Mouse (Mus musculus): ENCODE results near the gene Edem1. TPM values are rescaled to one million over a fixed set of nuclear protein-coding genes. Genes with fewer than 3 reads are reported as not detected.

Gene Edem1
- polyA plus RNA-seq, 1 experiment from 2014 or later: 23.9 TPM

GRCm38 (mm10) chr6:108895976-108896375, 67.5 kb downstream of the Edem1 start:
- DNase-seq (ENCODE audit: low spot score) (no peak), ATAC-seq (replicated peaks; ENCODE audit: low FRiP score, low read depth) (no peak)
- no peaks in the 10 kb centered on the region for H3K27me3 ChIP-seq (ENCODE audit: insufficient read depth, low read length)
- no peaks in the 10 kb centered on the region for H3K4me1 ChIP-seq (replicated peaks; ENCODE audit: insufficient read depth, low read length)
- no peaks in the 10 kb centered on the region for H3K36me3 ChIP-seq (ENCODE audit: insufficient read depth, low read length)
- H3K9ac ChIP-seq (ENCODE audit: low read depth, low read length): no peak overlapping the region
- H3K4me2 ChIP-seq (ENCODE audit: low read length): no peak overlapping the region
- no peak overlapping the region for H3K4me3 ChIP-seq (replicated peaks; ENCODE audit: low read depth, low read length)
- no peaks in the 10 kb centered on the region for H3K9me3 ChIP-seq (replicated peaks; ENCODE audit: low read length)
- WGBS: 89% methylated on average over 3 of the region's 3 CpGs
- TF ChIP-seq CTCF (IDR thresholded peaks at IDR 0.05; ENCODE audit: low read depth): no peak
- no peak overlapping the region for H3K27ac ChIP-seq

GRCm38 (mm10) chr6:108896525-108897087, 68.2 kb downstream of the Edem1 start:
- H3K9me3 ChIP-seq (replicated peaks; ENCODE audit: low read length): no peaks in the 10 kb centered on the region
- no peak for ATAC-seq (replicated peaks; ENCODE audit: low FRiP score, low read depth)
- no peaks in the 10 kb centered on the region for H3K36me3 ChIP-seq (ENCODE audit: insufficient read depth, low read length)
- no peak overlapping the region for H3K27ac ChIP-seq
- H3K27me3 ChIP-seq (ENCODE audit: insufficient read depth, low read length): no peaks in the 10 kb centered on the region
- 77% methylated on average over 8 of the region's 8 CpGs for WGBS
- DNase-seq (ENCODE audit: low spot score): no peak
- H3K4me2 ChIP-seq (ENCODE audit: low read length): no peak overlapping the region
- TF ChIP-seq CTCF (IDR thresholded peaks at IDR 0.05; ENCODE audit: low read depth): no peak
- H3K4me1 ChIP-seq (replicated peaks; ENCODE audit: insufficient read depth, low read length): no peaks in the 10 kb centered on the region
- no peak overlapping the region for H3K9ac ChIP-seq (ENCODE audit: low read depth, low read length)
- H3K4me3 ChIP-seq (replicated peaks; ENCODE audit: low read depth, low read length): no peak overlapping the region

- WGBS: 73% methylated on average over 2 of the region's 2 CpGs
- H3K9ac ChIP-seq (ENCODE audit: low read depth, low read length): no peak overlapping the region
- no peak for ATAC-seq (replicated peaks; ENCODE audit: low FRiP score, low read depth)
- no peak overlapping the region for H3K4me3 ChIP-seq (replicated peaks; ENCODE audit: low read depth, low read length)
- H3K36me3 ChIP-seq (ENCODE audit: insufficient read depth, low read length): no peaks in the 10 kb centered on the region
- no peaks in the 10 kb centered on the region for H3K27me3 ChIP-seq (ENCODE audit: insufficient read depth, low read length)
- no peaks in the 10 kb centered on the region for H3K9me3 ChIP-seq (replicated peaks; ENCODE audit: low read length)
- no peak for TF ChIP-seq CTCF (IDR thresholded peaks at IDR 0.05; ENCODE audit: low read depth)
- no peak overlapping the region for H3K27ac ChIP-seq
- no peak overlapping the region for H3K4me2 ChIP-seq (ENCODE audit: low read length)
- H3K4me1 ChIP-seq (replicated peaks; ENCODE audit: insufficient read depth, low read length): no peaks in the 10 kb centered on the region
- no peak for DNase-seq (ENCODE audit: low spot score)
Observed at GRCm38 (mm10) chr6:108899231-108899630, 70.8 kb downstream of the Edem1 start.

- DNase-seq (ENCODE audit: low spot score) (no peak), ATAC-seq (replicated peaks; ENCODE audit: low FRiP score, low read depth) (no peak)
- Histone ChIP-seq H3K9ac (ENCODE audit: low read depth, low read length) (no peak overlapping the region), H3K9me3 (replicated peaks; ENCODE audit: low read length) (no peaks in the 10 kb centered on the region), H3K4me3 (replicated peaks; ENCODE audit: low read depth, low read length) (no peak overlapping the region), H3K27ac (no peak overlapping the region), H3K27me3 (ENCODE audit: insufficient read depth, low read length) (no peaks in the 10 kb centered on the region), H3K4me2 (ENCODE audit: low read length) (no peak overlapping the region), H3K36me3 (ENCODE audit: insufficient read depth, low read length) (no peaks in the 10 kb centered on the region), H3K4me1 (replicated peaks; ENCODE audit: insufficient read depth, low read length) (no peaks in the 10 kb centered on the region)
- no peak for TF ChIP-seq CTCF (IDR thresholded peaks at IDR 0.05; ENCODE audit: low read depth)
Observed at GRCm38 (mm10) chr6:108902124-108902523, 73.7 kb downstream of the Edem1 start.

GRCm38 (mm10) chr6:108903280-108903679, 74.8 kb downstream of the Edem1 start:
- no peak overlapping the region for H3K27ac ChIP-seq
- H3K4me3 ChIP-seq (replicated peaks; ENCODE audit: low read depth, low read length): no peak overlapping the region
- H3K36me3 ChIP-seq (ENCODE audit: insufficient read depth, low read length): no peaks in the 10 kb centered on the region
- H3K9me3 ChIP-seq (replicated peaks; ENCODE audit: low read length): no peaks in the 10 kb centered on the region
- WGBS: 88% methylated on average over 4 of the region's 4 CpGs
- no peak overlapping the region for H3K9ac ChIP-seq (ENCODE audit: low read depth, low read length)
- no peaks in the 10 kb centered on the region for H3K27me3 ChIP-seq (ENCODE audit: insufficient read depth, low read length)
- ATAC-seq (replicated peaks; ENCODE audit: low FRiP score, low read depth) (no peak), DNase-seq (ENCODE audit: low spot score) (no peak)
- no peak overlapping the region for H3K4me2 ChIP-seq (ENCODE audit: low read length)
- no peaks in the 10 kb centered on the region for H3K4me1 ChIP-seq (replicated peaks; ENCODE audit: insufficient read depth, low read length)
- TF ChIP-seq CTCF (IDR thresholded peaks at IDR 0.05; ENCODE audit: low read depth): no peak

- Histone ChIP-seq H3K9me3 (replicated peaks; ENCODE audit: low read length) (no peaks in the 10 kb centered on the region), H3K4me1 (replicated peaks; ENCODE audit: insufficient read depth, low read length) (no peaks in the 10 kb centered on the region), H3K27ac (no peak overlapping the region), H3K4me2 (ENCODE audit: low read length) (no peak overlapping the region), H3K36me3 (ENCODE audit: insufficient read depth, low read length) (no peaks in the 10 kb centered on the region), H3K4me3 (replicated peaks; ENCODE audit: low read depth, low read length) (no peak overlapping the region), H3K9ac (ENCODE audit: low read depth, low read length) (no peak overlapping the region), H3K27me3 (ENCODE audit: insufficient read depth, low read length) (no peaks in the 10 kb centered on the region)
- TF ChIP-seq CTCF (IDR thresholded peaks at IDR 0.05; ENCODE audit: low read depth): no peak
- DNase-seq (ENCODE audit: low spot score) (no peak), ATAC-seq (replicated peaks; ENCODE audit: low FRiP score, low read depth) (no peak)
- WGBS: 6% methylated on average over 1 of the region's 1 CpGs
Observed at GRCm38 (mm10) chr6:108906539-108906938, 78.1 kb downstream of the Edem1 start.

Other genes starting within 250 kb of the Edem1 start
- gene Bhlhe40, start 168.0 kb upstream of the Edem1 start, polyA plus RNA-seq (2015; fragmentation: Nextera tagmentation; extraction: Ambion mirVana): 23.8 and 28.6 TPM in 2 replicates
- 64.5 and 64.7 TPM in 2 replicates for gene Arl8b, start 45.5 kb upstream of the Edem1 start, polyA plus RNA-seq (2015; fragmentation: Nextera tagmentation; extraction: Ambion mirVana)

Data from kidney, postnatal 0 days (tissue).